Mouse (Mus musculus) spleen, postnatal 10 days (tissue): Measurements from ENCODE around the gene Dscaml1.

Experiments
- DNase-seq, 2 experiments: peaks; one replicate each; pipeline ENCODE4 v3.0.0; 2021 to 2022; ENCODE audit warnings: low spot score in 2 of 2

Gene Dscaml1

DNA sequence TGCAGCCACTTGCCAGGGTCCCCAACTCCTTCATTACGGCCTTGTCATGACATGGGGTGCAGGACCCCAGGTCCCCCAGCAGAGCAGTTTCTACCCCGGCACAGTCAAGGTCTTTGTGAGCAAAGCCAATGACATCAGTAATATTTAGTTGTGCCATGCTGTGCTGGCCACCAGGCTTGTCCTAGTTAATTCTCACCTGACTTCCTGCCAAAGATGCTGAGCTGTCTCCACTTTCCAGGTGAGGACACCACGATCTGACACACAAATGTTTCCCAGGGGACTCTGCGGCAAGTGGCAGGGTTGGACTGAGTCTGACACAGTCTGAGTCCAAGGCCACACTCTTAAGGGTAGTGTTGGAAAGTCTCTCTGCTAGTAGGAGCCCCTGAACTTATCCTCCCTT is at the start of gene Dscaml1:
Gene Dscaml1, plus strand, starts transcription at position 173 of the 400 bp plus-strand sequence.
- no peak for DNase-seq

DNA sequence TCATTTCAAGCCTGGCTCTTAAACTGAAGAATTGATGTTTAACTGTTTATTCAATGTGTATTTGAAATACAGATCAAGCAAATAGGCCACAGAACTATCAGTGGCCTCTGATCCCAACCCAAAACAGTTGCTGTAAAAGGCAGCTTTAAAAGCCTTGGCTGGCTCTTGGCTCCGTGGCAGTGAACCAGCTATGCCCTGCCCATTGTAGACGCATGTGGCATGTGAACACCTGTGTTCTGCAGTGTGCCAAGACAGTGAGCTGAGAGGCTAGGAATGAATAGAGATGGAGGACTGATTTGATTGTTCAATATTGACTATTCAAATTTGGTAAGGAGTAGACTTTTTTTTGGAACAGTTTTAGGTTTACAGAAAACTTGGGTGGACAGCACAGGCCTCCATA is 49.5 kb upstream of the Dscaml1 start:
- DNase-seq = no peak

DNA sequence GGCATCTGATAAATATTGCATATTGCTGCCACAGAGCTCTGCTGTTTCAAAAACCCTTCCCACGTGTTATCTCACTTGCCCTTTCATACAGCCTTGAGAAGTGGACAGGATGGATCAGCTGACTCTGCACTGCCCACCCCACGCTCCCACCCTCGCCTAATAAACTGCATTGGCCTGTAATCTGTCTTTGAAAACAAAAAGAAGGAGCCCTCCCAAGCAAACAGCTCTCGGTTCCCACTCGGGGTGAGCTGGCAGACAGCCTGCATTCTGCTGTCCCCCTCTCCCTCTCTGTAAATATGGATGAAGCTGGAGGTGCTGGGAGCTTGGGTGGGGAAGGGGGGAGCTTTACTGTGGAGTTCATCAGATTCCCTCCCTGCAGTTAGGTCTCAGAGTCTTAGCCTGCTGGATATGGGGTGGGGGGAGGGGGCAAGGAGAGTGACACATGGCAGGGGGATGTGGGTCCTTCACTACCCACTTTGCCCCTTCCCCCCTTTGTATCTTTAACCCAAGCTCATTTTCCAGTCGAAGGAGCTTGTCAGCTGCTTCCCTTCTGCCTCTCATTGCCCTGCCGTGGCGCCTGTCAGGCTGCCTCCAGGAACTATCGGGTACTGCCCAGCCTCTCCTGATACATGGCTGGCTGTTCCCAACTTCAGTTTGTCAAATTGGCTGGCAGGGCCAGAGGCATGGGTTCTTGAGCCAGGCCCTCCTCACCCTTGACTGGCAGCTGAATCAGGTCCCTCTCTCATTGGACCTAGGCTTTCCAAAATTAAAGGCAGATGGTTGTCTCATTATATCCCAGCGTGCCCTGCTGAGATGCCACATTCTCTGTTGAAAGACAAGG is 45.8 kb upstream of the Dscaml1 start:
- DNase-seq = no peak

DNA sequence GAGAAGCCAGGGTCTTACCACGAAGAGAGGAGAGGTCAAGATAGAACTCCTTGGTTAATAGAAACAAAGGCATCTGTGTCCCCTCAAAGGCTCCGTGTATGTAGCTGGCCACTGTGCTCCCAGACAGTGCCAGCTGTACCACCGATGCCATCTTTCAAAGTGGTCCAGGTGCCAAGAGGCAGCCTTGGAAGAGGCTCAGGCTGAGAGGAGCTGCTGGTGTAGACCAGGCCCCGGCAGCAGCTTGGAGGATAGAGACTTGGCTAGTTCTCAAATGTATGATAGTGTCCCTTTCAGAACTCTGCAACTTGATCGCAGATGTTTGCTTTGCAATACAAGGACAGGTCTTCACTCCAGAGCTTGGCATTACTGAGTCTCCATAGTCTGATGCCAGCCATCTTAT is 44.1 kb upstream of the Dscaml1 start:
- DNase-seq = no peak

DNA sequence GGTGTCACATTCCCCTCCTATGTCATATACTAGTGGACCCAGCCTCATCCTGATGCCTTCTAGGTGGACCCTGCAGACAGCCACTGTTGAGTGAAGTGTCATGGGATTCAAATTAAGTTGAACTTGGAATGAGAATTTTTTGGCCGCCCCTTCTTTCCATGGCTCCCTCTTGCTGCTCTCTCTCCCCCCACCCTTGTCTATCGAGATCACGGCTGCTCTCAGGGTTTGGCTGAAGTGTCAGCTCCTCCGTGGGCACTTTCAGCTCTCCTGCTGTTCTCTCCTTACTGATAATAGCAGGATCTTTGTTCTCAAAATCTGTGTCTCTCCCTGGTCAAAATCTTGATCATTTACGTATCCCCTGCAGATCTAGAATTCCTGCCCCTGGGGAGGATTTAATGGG is 43.6 kb upstream of the Dscaml1 start:
- no peak for DNase-seq

DNA sequence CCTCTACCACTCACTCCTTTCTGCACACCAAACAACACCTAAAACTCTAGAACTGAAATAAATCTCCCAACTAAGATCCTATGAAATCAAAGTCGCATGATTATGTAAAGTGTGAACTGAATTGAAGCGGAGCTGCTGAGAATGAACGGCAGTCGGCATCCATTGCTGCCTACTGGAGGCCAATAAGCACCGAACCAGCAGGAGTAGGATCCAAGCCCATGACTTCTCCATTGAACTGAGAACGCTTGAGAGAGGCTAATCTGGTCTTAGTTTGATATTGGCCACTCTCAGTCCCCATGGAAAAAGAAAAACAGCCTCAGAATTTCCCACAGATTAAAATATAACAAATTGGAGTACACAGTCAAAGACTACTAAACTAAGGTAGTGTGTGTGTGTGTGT is 42.5 kb upstream of the Dscaml1 start:
- no peak for DNase-seq

DNA sequence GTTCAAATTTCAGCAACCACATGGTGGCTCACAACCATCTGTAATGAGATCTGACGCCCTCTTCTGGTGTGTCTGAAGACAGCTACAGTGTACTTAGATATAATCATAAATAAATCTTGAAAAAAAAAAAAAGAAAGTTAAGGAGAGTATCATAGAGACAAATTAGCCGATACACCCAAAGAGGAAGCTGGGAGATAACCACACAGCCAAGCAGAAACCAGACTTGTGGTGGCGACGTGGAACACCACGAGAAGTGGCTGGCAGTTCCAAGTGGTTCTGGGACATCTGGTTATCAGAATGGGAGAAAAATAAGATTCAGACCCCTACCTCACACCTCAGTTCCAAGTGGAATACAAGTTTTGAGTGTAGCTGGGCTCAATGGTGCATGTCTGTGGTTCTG is 39.7 kb upstream of the Dscaml1 start:
- DNase-seq = no peak

DNA sequence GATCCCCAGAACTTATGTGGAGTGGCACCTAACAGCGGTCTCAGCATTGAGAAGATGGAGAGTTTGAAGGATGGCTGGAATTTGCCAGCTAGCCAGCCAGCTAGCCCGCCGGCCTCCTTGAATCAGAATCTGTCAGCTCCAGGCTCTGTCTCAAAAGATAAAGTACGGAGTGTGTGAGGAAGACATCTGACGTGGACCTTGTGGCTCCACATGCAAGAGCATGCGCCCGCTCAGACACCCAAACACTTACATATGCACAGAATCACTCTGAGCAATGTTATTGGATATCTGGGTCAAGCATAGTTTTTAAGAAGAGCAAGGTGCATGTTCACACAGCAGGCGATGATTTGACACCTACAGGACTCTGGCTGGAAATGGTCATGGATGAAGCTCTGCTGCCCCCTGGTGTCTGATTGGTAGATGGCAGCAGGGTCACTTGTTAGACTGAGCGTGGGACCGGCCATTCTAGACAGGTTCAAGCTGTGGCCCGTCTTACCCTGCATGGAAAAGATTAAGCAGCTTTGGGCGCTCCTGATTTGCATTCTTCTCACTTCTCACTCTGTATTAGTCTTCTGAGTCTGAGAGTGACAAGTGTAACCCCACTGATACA is 37.9 kb upstream of the Dscaml1 start:
- DNase-seq = peak; percentile 69 to 86

DNA sequence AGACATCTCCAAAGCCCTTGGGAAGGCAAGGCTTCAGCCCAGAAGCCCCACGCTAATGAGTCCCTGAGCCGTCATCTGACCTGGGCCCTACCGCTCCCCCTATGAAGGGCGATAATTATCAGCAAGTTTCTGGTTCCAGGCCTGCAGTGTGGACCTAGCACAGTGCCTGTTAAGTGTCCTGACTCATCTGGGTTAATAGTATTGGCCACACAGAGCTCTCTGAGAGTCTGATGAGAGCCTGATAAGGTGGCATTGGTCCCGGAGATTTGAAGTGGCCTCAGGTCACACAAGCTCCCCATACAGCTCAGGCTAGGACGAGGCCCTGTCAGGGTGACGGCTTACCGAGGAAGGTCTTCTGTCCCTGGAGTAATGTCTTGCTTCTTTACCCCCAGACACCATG is 36.8 kb upstream of the Dscaml1 start:
- no peak for DNase-seq

DNA sequence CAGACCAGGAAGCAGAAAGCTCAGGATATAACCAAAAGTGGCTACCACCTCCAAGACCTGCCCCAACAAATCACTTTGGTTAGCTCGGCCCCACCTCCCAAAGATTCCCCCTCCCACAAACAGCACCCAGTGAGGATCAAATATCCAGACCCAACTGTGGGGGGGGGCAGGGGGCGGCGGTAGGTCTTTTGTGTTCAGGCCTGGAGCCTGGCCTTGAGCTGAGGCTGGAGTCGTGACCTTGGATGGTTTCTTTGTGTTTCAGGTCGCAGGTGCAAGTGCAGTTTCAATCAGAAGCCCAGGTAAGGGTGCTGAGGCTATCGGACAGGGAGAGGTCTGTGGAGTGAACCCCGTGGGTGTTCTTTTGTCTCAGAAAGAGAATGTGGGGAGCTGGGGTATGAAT is 35.1 kb upstream of the Dscaml1 start:
- no peak for DNase-seq

DNA sequence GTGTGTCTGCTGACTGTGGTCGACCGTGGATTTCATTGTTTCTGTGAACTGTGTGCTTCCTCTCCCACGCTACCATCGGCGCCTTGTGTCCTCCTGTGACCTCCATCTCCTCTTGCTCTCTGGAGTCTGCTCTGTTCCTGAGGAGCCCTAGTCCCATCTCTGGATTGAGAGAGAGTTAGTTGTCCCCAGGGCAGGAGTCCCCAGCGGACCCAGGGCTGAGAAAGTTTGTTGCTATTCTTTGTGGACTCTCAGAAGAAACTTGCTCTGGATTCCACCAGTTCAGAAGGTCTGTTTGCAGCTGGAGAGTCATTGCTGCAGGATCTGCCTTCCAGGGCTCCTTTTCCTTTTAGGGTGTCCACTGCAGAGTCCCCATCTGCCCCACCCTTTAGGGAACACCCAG is 31.2 kb upstream of the Dscaml1 start:
- no peak for DNase-seq

DNA sequence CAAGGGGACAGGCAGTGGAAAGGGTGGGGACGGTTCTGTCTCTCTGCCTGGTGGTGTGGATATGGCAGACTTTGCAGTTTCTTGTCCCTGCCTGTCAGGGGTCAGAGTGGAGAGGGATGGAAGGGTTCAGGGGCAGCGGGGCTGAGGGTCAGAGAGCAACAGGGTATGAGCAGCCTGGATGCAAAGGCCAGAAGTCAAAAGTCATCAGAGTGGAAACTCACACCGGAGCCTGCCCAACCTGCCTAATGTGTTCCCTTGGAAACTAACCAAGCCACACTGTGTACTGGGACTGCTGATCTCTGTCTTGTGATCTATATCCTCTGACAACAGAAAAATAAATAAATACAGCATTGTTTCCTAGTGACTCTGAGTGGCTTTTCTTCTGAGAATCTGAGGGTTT is 30.6 kb upstream of the Dscaml1 start:
- no peak for DNase-seq

DNA sequence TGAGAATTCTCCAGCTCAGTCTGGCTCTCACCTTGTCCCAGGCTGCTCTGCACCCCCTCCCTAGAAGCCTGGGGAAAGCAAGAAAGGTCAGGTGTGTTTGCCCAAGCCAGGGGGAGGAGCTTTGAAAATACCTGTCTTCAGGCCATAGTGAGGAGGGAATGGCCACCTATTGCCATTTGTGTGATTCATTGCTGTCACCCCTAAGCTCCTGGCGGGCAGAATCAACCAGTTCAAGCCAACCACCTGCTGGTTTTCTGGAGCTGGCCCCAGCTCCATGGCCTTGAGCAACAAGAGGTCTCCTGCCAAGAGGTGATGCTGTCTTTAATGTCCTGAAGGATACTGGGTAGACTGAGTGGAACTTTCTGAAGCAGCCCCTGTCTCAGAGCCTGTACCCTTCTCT is 28.1 kb upstream of the Dscaml1 start:
- DNase-seq = no peak

DNA sequence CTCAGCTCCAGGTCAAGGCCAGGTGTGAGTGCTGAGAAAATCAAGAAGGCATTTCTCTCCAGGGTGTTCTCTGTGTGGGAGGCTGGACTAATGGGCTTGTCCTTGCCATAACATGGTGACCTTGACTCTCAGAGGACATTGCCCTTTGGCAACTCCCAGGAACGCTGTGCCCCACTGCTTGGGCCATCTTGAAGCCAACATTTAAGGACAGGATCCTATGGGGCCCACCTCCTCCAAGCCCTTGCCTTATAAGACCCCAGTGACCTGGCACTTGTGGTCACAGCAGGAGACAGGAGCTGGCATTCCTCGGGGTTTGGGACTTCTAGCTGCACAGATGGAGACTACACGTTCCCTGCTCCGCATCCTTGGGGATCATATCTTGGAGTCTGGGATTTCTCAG is 27.0 kb upstream of the Dscaml1 start, which contains the start of gene Fxyd2:
Gene Fxyd2, plus strand, starts transcription at position 236 of the 400 bp plus-strand sequence.
- no peak for DNase-seq

DNA sequence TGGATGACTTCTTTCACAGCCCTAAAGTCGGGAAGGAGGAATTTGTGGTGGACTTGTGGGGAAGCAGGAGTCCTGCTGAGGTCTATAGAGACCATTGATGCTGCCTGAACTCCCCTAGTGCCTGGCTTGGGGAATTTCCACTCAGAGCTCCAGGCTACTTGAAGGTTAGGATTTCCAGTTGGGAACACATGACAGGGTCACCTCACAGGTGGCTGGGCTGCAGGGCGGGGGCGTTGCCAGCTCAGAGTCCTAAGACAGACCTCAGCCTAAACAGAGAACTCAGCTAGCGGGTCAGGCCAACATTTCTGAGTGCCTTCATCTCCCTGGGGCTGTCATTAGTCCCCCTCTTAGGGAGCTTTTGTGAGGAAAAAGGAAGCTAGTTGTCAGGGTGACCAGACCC is 24.6 kb upstream of the Dscaml1 start:
- no peak for DNase-seq

DNA sequence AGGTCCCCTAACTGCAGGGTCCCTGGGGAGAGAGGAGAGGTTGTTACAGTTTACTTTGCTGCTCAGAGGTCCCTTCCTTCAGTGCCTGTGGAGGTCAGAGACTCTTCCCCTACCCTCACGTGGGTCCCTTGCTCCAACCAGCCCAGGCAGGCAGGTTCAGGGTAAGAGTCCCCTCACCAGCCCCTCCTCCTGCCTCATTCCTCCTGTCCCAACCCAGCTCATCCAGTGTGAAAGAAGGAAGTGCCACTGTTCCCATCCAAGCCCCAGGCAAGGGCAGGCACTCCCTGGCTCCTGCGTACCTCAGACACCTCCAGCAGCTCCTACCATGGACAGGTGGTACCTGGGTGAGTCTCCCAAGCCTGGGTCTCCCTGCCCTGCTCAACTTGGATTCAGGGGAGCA is 23.5 kb upstream of the Dscaml1 start:
- no peak for DNase-seq

DNA sequence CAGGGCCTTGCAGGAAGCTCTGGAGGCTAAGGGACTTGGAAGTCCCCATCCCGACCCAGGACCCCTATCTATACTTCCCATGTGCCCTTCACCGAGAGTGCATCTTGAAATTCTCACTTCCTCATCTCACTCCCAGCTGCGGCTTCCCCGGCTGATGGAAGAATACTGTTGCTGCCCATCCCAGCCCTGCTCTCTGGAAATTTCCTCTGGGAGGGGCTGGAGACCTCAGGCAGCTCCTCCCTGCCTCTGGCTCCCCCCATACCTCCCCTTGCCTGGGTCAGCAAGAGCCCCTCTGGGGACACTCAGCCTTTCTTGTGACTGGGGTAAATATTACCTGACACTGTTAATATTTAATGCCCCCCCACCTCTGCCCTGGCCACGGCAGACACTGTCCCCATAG is 20.7 kb upstream of the Dscaml1 start:
- DNase-seq = no peak

DNA sequence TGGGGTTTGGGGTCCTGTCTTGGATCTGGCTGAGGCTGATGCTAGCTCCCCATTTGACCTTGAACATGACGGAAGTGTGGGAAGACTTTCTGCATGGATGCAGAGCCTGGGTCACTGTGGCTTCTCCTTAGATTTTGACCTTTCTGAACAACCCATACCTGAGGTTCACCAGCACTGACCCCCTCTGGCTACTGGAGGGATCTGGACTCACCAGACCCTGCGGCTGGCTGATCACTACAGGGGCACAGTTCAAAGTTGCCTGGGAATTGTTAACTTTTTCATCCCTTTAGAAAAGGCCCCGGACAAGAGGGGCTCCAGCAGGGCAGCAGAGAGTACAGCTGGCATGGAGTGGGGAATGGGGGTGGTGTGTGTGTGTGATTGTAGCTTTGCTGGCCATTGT is 19.6 kb upstream of the Dscaml1 start:
- DNase-seq = no peak

DNA sequence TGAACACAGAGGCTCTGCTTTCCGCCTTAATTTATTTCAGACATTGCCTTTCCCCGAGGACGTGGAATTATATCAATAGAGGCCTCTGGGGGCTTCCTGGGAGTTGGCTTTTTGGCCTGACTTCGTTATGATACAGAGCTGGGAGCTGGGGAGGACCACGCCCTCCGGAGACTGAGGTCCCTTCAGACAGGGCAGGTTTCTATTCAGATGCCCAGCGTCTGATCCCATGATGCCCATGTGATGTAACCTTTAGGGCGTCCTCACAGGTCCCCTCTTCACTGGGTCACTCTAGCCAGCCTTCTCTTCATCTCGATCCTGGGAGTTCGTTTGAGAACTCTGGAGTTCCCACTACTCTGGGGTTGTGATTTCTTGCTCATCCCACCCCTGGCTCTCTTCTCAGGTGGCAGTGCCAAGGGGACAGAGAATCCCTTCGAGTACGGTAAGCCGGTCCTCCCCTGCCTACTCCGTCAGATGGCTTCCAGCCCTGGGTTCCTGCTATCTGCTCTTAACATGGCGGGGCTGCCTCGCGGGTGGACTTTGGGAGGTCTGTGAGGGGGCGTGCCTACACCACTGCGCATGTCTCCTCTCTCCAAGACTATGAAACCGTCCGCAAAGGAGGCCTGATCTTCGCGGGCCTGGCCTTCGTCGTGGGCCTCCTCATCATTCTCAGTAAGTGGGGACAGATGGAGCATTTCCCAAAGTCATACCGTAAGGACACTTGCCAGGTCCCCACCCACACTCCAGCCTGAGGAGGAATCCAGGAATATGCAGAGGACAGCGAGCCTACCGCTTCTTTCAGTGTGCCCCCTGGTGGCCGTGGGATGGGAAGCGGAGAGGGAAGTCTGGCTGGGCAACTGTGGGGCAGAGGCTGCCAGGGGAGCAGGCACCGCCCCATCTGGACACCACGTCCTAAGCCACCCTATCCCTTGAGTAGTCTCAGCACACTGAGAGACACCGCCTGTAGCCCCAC is 18.4 kb upstream of the Dscaml1 start:
- peak; percentile 16 to 74 for DNase-seq

DNA sequence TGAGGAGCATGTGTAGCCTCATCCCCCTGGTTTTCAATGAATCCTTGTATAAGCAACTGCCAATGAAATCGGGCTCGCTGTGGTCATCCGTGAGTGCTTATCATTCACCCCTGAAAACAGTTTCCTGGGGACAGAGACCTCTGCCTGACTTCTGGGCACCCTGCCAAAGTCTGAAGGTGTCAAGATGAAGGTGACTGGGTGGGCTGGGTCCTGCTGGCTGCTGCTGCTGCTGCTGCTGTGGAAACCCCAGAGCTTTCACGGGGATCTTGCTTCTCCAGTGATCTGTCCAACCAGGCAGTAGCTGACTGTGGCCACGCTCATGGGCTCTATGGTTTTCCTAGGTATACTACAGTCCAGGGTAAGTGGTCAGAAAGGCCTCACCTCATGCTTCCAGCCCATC is 16.2 kb upstream of the Dscaml1 start:
- no peak for DNase-seq

DNA sequence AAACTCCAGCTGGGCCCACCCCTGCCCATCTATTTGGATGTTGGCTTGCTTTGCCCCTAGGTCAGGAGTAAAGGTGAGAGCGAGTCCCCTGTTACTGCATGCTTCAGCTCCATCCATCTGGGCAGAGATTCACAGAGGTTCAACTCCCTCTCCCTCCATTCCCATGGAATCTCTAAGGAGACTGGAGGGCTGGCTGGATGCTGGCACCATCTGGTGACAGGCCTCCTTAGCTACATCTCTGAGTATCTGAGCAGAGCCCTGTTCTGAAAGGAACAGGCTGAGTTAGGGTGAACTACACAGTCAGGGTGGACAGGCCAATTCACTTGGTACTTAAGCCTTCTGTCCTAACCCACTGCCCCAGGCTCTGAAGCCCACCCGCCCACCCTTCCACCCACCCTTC is 15.8 kb upstream of the Dscaml1 start:
- DNase-seq = no peak

DNA sequence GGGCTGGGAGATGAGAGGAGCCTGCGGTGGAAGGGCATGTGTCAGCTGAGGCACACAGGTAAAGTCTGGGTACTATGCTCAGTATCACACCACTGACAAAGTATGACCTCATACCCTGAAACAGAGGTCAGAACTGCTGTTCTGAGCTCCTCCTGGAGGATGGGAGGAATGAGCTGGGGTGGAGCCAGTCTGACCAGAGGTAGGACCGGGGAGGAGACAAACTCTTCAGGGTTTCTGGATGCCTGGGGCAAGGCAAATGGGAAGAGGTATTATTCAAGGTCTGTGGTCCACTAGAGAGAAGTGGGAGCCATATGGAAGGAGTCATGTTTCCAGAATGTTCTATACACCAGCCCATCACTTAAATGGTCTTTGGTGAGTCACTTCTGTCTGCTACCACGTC is 15.3 kb upstream of the Dscaml1 start:
- DNase-seq = no peak
